Mouse (Mus musculus): ENCODE measurements around the gene Gpr87.

DNA sequence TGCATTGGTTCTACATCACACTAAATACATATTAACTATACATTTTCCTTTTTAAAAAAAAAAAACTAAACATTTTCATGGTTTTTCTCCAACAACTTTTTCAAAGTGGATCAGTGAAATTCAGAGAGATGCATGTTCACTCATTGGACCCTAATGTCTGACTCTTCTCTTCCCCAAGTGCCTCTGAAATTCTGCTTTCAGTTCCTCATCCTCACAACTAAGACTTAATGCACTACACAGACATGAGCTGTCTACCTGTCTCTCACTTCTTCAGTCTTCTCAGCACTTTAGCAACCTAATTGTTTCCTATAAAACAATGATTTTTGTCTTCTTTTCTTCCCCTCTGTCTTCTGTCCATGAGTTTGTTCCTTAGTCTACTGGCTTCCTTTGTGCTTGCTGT is 30.5 kb upstream of the Gpr87 start:
- TF ChIP-seq FLI1 (IDR thresholded peaks at IDR 0.05; ENCODE audit: low read length) (no peak), GATA1 (IDR thresholded peaks at IDR 0.05; ENCODE audit: borderline replicate concordance, low read length) (no peak)
